Mouse (Mus musculus) layer of hippocampus, postnatal 14 days (tissue): Measurements from ENCODE around the gene Lrrk1. TPM values are rescaled to one million over a fixed set of nuclear protein-coding genes. Genes with fewer than 3 reads are reported as not detected.

Experiments used
- DNase-seq, 2 experiments: peaks; one replicate each; pipeline ENCODE4 v3.0.0; 2021 to 2022; ENCODE audit warnings: low spot score in 2 of 2, mixed read lengths in 1 of 2
- long read RNA-seq, 2 experiments: library from polyadenylated mRNA; stranded (forward); transcript quantifications; one replicate each; pipeline ENCODE4 v2.0.0; 2021
- total RNA-seq, 2 experiments: library from RNA; stranded (reverse); gene quantifications; 2 replicates each; pipeline ENCODE4 v1.2.3; 2021

Gene Lrrk1
- total RNA-seq: 1 to 10 TPM; 2.5 to 3.6 TPM
- long read RNA-seq, experiment 1, partial matches to known transcripts: 0 of 3 reads
- long read RNA-seq, experiment 1, other reads (novel, unspliced or antisense): 2 of 3 reads
- long read RNA-seq, experiment 2, partial matches to known transcripts: 2 of 3 reads
- long read RNA-seq, experiment 2, other reads (novel, unspliced or antisense): 1 of 3 reads

DNA sequence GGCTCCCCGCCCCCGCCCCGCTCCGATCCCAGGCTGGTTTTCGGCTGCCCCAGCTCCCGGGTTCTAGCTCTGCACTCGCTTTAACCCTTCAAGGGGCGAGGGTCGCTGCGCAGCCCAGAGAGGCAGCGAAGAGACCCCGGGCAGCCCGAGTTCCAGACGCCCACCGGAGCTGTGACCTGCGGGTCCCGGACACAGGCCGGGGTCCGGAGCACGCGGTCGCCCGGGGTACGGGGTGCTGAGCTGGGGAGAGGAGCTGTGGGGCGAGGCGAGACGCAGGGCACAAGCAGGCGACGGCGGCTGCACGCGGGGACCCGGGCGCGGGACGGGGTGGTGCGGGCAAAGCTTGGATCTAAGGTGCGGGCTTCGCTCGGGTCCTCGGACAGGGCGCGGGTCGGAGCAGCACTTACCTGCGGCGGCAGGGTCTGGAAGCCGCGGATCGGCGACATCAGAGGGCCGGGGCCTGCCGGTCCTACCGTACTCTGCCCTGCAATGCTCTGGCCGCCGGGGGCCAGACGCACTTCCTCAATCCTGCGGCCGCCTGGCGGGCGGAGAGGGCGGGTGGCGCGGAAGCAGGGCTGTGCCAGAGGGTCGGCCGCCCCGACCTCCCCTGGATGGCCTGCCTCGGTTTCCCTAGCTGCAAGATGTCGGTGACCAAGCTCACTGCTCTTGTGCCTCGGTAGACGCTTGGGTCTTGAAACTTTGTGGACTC, at the start of gene Lrrk1:
TSS of gene Lrrk1 (minus strand) at position 538 of the 709 bp plus-strand sequence.
- DNase-seq: peak in 1 of 2 experiments; percentile 13

DNA sequence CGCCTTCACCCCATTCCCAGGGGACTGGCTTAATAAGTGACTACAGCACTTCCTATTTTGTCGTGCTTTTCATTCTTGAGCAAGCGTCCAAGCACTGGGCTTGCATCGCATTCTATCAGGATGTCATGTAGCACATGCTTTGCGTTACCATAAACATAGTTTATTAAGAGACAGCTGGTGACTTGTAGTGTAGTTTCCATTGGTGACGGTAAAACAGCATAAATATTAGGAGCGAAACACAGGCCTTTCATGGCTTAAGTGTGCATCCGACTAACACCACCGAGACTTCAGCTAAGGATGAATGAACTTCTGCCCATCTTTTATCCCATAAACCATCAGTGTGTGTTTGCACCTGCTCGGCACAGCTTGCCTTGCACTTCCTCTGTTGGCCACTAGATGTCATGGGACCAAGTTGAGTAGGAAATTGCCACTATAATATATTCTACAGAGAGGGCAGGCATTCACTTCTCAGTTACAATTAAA, 46.3 kb upstream of the Lrrk1 start:
- DNase-seq: peak; percentile 63 to 73

DNA sequence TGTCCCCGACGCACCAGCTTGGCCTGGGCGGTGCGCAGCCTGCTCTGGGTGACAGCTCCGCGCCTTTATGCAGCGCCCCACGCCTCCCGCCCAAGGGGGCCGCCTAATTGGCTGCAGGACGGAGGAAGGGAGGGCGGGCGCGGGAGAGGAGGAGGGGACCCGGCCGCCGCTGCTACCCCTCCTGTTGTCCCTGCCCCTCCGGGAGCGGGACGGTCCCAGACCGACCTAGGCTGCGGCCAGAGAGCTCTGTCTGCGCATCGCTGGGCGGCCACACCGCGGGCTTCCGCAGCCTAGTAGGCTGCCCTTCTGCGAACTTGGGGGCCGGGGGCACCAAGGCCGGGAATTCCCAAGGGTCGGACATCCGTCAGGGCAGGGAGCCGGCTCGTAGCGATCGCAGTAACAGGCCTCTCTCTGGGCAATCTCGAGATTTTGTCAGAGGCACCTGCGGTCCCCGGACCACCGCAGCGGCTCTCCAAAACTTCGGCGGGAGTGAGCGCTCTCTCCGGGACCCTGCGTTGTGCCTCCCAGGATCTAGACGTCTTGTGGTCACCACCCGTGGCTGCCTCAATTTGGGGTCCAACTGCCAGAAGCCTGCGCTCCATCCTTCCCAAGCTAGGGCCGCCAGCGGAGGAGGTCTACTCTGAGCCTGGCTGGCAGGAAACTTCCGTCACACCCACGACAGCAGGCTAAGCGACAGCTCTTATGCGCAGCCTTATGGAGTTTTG, 39.4 kb upstream of the Lrrk1 start, which contains the start of gene Aldh1a3:
TSS of gene Aldh1a3 (minus strand) at position 81 of the 725 bp plus-strand sequence.
- DNase-seq: no peak

DNA sequence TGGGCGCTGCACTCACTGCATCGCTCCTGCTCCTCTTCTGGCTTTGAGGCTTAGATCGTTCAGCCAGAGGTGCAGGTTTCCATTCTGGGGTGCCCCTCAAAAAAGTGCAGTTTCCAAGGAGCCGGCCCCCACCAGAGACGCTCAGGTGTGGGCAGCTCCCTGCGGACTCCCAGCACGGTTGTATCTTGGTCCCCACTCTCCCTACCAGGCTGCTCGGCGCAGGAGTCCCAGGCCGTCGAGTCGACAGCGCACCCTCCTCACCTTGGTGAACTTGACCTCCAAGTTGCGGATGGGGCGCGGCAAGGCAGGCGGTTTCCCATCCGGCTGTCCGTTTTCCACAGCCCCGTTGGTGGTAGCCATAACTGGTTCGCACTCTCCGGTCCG, 38.9 kb upstream of the Lrrk1 start:
- no peak for DNase-seq

DNA sequence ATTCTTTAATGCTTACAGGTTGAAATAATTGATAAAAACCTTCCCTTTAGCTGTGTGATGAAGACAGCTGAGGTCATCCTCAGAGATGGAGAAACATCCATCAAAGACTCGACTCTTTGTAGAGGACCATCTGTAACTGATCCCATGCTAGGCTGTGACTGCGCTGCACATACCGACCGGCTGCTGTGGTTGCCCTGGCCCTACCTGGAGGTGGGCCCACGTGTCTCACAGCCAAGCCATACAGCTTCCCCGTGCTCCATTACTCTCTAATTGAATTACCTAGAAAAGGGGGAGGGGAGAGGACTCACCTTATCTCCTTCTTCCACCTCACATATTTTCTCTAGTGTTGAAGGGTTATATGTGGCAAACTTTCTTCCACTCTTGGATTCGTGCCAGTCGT, 33.8 kb upstream of the Lrrk1 start:
- DNase-seq: no peak

DNA sequence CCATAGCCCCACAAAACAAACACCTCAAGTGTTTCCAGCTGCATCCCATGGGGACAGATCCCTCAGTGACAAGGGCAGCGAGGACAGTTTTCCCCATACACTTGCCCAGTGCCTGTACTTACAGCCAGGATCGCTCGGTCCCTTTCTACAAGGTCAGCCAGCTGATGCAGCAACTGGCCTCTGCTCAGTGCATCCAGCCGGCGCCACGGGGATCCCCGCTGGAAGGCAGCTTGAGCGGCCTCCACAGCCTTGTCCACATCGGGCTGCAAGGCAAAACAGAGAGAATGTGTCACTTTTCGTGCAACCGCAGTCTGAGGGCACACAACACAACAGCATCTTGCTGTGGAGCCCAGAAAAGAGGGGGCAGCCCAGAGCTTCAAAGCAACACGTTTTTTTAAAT, 30.8 kb upstream of the Lrrk1 start:
- no peak for DNase-seq

DNA sequence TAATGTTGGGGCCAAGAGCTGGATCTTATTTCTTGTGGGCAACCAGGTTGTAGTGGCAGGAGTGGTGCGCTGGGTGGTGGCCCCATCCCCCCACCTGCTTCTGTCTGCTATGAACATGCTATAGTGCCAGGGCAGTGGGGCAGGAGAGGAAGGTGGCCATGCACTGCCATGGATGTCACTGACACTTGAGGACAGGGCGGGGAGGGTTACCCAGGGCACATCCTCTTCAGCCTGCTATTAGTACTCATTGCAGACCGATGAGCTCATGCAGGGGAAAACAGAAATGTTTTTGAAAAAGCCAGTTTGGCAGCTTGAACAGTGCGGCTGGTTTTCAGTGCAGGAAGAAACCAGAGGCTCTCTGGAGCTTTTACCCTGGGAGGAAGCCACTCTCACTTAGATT, 28.7 kb upstream of the Lrrk1 start:
- DNase-seq: no peak

DNA sequence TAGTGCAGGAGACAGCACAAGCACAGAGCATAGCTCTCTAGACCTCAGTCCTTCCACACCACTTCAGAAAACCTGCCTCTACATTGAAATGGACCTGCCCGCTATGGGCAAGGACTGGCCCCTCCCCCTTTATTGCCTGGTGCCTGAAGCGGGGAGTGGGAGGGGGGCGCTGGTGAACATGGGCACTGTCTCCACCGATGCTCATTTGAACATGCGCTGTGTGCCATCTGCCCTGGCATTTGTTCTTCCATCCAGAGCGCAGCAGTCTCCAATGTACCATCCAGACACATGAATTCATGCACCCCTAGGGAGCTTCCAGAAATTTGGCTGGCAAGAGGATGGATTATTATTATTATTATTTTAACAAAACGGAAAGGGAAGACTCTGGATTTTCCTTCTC, 24.9 kb upstream of the Lrrk1 start:
- peak in 1 of 2 experiments; percentile 40 for DNase-seq

DNA sequence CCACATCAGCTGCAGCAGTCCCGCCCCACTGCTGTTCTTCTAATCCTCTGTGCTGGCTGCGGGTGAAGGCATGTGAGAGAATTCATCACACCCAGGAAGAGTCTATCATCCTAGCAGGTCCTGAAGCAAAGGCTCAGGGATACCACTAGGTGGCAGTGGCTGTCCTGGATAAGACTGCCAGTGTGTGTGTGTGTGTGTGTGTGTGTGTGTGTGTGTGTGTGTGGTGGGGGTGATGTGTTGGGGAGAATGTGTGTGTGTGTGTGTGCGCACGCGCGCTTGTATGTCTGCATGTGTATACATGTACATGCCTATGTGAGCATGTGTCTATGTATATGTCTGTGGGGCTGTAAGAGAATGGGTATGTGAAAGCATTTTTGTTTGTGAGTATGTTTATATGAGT, 21.3 kb upstream of the Lrrk1 start:
- DNase-seq: peak; percentile 25 to 43

DNA sequence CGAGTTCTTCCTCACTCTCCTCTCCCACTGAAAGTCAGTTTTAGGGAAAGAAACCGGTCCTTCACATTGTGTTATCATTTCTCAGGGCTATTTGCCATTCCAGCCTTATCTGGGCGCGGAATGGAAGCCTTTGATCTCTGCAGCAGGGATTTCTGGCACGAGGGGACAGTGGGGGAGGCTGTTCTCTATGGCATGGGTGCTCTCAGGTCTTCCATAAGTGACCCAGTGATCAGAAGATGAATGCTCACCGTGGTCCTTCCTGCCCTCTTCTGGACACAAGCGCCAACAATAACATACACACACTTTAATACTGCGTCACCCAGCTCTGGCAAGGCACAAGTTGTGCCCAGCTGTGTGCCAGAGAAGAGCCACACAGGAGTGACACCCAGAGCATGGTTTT, 18.8 kb upstream of the Lrrk1 start:
- no peak for DNase-seq

DNA sequence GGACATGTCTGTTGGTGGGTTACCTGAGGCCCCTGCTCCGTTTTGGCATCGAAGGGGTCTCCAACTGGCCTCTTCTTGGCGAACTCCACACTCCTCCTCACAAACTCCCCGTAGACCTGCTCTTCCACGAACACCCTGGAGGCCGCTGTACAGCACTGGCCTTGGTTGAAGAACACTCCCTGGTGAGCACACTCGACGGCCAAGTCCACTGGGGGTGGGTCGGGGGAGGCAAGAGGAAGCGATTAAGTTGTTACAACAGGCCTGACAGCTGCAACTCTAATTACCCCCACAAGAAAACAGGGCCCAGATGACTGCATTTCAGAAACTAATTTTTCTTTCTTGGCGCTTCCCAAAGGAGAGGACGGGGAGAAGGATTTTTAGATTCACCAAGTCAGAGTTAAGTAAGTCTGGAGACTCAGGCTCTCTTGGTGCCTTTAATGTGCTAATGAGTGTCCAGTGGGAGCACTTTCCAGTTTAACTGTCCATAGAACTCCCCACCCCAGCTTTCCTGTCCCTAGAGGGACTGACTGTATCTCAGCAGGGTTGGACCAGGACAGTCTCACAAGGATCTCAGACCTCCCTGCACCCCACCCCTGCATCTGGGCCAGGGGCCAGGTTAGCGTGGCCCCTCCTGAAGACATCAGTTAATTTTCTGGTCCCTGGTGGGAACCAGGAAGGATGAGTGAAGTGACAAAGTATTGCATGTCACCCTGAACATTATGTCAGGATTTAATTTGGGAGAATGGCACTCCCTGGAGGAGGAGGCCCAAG, 18.0 kb upstream of the Lrrk1 start:
- no peak for DNase-seq

DNA sequence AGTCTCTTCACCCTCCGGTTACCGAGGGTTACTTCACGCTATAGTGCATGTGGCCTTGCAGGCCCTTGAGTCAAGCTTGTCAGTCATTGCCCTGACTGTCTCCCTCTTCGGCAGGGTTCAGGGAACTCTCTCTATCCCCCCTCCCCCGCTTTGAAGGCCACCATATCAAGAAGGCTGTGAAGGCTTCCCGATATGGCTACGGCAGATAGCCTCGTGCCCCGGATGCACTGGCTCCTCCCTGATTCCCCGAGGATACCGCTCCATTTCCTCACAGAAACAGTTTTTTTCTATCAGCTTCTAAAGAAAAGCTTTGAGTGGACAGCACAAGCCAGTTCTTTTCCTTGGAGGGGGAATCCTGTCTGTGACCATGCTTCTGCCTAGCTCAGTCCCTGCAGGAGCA, 17.4 kb upstream of the Lrrk1 start:
- no peak for DNase-seq

DNA sequence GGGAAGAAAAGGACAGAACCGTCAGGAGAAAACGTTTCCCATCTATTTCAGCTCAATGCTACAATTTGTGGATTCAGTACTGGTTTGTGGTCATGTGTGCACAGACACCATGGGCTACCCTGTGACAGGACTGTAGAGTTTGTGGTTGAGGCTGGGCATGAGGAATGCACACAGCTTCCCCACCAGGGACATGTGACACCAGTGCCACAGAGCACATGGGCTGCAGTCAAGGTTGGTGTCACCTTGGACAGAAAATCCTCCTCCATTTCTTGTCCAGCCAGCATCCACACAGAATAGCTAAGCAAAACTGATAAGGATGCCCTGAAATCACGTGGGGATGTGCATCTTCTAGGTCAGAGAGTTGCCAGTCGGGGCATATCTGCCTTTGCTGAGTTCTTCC, 16.7 kb upstream of the Lrrk1 start:
- no peak for DNase-seq

DNA sequence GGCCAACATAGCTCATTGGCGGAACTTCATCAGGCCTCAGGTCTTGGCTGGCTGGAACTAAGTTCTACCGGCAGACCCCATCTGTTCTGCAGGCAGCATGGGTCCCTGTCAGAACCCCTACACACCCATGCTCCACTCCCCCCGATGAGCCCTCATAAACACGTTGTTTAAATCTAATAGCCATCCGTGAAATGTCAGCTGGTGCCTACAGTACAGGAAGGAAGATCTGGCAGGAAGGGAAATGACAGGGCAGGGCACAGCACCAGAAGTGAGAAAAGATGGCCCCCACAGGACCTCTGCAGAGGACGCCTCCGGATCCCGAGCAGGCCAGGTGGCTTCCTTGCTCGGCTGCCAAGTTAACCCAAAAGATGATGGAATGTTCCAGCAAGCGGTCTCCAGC, 16.0 kb upstream of the Lrrk1 start:
- DNase-seq: no peak

DNA sequence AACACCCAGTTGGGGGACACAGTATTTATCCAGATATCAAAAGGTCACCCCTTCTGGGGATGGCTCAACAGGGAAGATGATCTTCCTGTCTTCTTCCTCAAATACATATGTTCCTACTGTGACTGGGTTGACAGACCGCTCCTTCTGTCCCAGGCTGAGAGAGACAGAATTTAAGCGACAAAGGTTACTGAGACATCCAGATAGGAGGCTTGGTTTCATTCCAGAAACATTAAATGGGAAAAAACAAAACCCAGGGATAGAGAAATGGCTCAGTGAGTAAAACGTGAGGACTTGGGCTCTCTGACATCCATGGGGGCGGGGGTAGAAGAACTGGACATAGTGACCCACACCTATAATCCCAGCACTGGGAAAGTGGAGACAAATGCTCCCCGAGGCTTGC, 14.7 kb upstream of the Lrrk1 start:
- DNase-seq: no peak

DNA sequence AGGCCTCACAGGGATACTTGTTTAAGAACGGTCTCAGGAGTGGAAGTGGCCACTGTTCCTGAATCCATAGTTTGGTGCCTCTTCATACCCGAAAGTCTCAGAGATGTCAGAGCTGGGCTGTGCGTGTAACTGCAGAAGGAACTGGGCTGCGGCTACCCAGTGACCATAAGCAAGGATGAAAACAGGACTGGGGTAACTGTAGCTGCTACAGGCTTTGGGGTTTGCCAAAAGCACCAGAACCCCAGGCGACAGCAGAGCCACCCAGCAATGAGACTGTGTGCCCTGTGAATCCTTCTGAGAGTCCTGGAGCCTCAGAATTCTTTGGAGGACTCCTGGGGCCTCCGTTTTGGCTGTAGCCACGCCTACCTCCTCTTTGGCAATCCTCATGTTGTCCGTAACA, 13.5 kb upstream of the Lrrk1 start:
- DNase-seq: no peak

DNA sequence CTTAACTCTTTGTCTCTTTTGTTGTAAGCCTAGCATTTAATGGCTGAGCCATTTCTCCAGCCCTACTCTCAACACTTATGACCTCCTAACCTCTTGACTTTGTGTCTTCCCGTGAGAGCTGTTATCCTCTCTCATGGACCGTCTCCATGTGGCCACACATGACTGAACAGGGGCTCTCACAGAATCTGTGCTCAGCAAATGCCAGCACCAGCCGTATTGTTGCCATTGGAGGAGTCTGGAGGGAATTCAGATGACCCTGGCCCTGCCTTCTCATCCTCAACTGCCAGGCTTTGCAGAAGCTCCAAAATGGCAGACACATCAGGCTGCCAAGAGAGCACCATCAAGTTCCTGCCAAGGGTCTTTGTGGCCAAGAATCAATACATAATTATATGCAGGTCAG, 9.1 kb upstream of the Lrrk1 start:
- DNase-seq: no peak

DNA sequence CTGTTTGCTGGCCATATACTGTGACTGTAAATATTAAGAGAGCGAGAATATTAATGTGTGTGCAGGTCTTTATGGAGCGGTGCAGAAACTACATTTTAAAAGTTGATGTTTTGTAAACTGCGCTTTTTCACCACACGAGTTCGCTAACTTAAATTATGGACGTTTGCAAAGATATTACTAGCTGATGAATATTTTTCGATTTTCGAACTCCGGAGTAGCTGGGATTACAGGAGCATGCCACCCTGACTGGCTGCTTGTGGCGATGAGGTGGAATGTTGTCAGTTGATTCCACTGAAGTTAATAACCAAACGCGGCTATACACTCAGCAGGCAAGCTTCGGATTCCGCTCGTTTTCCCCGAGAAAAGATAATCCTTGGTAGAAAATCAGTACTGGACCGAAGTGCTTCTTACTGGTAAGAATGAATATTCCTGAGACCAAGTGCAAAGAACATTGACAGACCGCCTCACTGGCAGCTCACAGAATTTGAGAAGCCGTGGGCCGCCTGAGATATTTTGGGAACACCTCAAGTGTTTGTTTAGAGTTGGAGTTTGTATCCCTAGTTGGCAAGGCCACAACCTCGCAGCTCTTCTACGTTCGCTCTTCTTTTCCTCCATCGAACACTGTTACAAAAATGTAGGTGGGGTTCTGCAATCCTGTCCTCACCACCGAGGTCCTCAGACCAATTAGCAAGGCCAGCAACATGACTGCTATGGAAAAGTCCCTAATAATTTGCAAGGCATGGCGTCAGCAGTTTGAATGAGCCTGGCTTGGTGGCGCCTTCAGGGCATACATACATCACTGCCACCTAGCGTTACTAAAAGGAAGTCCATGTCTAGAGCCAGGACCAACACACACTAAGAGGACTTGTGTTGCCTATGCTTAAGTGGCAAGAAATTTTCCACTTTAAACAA, 727 bp upstream of the Lrrk1 start:
- peak; percentile 39 to 85 for DNase-seq

DNA sequence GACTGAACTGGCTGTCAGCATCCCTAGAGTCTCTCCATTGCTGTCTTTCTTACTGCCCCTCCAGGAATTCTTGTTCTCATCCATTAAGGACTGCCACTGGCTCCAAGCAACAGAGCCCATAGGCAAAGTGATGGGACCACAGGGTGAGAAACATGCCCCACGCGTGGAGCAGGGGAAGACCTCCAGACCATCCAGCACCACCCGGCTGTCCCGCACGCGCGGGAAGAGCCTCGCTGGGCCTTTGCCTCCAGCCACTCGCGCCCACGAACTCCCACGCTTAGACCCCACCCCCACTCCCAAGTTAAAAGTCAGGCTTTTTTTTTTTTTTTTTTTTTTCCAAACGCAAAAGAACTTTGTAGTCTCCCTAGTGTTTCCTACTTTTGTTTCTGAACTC, 734 bp downstream of the Lrrk1 start:
- no peak for DNase-seq

DNA sequence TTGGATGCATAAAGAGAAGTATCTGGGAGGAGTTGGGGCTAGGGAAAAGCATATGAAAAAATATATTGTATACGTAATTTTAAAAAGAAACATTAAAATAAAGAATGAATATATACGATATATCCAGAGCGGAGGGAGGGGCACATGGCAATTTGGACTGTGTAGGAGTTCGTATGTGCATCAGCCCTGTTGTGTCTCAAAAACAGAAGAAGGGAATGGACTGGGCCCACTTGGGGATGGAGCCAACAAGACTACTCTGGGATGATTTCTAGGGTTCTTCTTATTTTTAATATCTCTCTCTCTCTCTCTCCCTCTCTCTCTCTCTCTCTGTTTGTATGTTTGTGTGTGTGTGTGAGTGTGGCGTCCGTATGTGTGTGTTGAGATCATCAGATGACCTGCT, 1.7 kb downstream of the Lrrk1 start:
- DNase-seq: no peak

DNA sequence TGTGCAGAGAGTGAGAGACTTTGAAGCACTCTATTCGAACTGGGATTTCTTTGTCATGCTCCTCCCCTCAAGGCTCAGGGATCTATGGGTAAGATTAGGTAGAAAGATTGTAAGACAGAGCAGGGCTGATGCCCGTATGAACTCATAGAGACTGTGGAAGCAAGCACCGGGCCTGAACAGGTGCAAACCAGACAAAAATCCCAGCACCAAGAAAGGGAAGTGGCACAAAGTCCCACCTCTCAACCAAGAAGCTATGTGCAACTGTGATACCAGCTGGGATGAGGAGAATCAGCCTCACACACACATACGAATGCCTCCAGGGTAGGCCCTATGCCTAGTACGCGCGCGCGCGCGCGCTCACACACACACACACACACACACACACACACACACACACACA, 2.3 kb downstream of the Lrrk1 start:
- DNase-seq: no peak
